In the genomic region with DNA sequence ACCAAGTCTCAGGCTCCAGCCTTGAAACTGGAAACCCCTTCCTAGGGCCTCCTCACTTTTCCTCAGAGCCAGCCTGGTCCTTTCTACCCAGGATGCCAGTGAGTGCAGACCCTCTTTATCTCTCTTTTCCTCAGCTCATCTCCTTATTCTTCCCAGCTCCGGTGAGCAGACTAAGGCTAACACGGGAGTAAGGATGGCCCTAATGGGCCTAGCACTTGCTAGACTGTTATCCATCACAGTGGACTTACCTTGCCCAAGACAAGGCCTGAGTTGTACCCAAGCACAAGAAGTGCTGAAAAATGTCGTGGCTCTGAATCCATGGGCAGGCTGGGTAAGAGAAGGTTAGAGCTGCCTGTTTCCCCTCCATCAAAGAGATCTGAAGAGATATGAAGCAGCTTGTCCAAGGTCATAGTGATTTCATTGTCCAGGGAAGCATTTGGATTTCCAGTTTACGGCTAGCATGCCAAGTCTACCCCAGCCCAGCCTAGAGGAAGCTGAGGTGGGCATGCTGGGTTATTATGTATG, we compare ENCODE assay signal across 9 mouse cellular contexts. TPM values are rescaled to one million over a fixed set of nuclear protein-coding genes. Genes with fewer than 3 reads are reported as not detected.
DNase-seq lines count a peak whose midpoint lies in the region; ATAC-seq and TF ChIP-seq lines count a peak whose summit lies in the region.
"Had no signal": no experiment of that assay in that cellular context is flagged by ENCODE, and none has a peak within 500 bp of the region (broad histone marks: within the 10 kb centered on the region; RNA-seq: fewer than 3 reads in every experiment).

No protein-coding gene starts in this region.

- peak overlapping the region; percentile 79 for H3K4me2 ChIP-seq in heart, embryonic 12.5 days
- peak overlapping the region; percentile 89 for H3K4me2 ChIP-seq in forebrain, postnatal 0 days (ENCODE audit: low read depth)
- H3K4me2 ChIP-seq in liver, postnatal 0 days (ENCODE audit: low read depth, low read length), result peak overlapping the region; percentile 93

- no peak for ATAC-seq in heart, embryonic 12.5 days (ENCODE audit: insufficient number of reproducible peaks, low FRiP score)
- no peak for ATAC-seq in forebrain, postnatal 0 days
- ATAC-seq in liver, postnatal 0 days, result no peak

- H3K27me3 ChIP-seq in heart, embryonic 12.5 days (replicated peaks), result no peaks in the 10 kb centered on the region
- H3K27me3 ChIP-seq in ES-Bruce4 (ENCODE audit: control insufficient read depth, insufficient read depth, low read length, poor library complexity, severe bottlenecking), result no peaks in the 10 kb centered on the region
- no peaks in the 10 kb centered on the region for H3K27me3 ChIP-seq in forebrain, postnatal 0 days (ENCODE audit: insufficient read depth, low read length)
- no peaks in the 10 kb centered on the region for H3K27me3 ChIP-seq in liver, postnatal 0 days (ENCODE audit: insufficient read depth, low read length)
- H3K27me3 ChIP-seq: Patski had no signal

- 0 out of 2 replicates have a peak, but pooled peaks cover 3% of the 10 kb centered on the region for H3K36me3 ChIP-seq in heart, embryonic 12.5 days
- H3K36me3 ChIP-seq in ES-Bruce4 (ENCODE audit: control insufficient read depth, insufficient read depth, low read length, poor library complexity, severe bottlenecking), result no peaks in the 10 kb centered on the region
- peaks cover 3% of the 10 kb centered on the region; the same call in 1 of the 2 replicates for H3K36me3 ChIP-seq in forebrain, postnatal 0 days (ENCODE audit: insufficient read depth)
- H3K36me3 ChIP-seq in liver, postnatal 0 days (replicated peaks; ENCODE audit: insufficient read depth, low read length), result no peaks in the 10 kb centered on the region; the same call in none of the 2 replicates

- peak overlapping the region; percentile 86 for H3K9ac ChIP-seq in heart, embryonic 12.5 days
- H3K9ac ChIP-seq in ES-Bruce4 (ENCODE audit: low read depth, poor library complexity, severe bottlenecking), result peak overlapping the region; percentile 90
- H3K9ac ChIP-seq in forebrain, postnatal 0 days, result 0 out of 2 replicates have a peak overlapping the region, but pooled peaks have one; percentile 85
- peak overlapping the region; percentile 92 for H3K9ac ChIP-seq in liver, postnatal 0 days (replicated peaks)

- 38% methylated on average over 4 of the region's 4 CpGs for WGBS in heart, embryonic 12.5 days
- WGBS in forebrain, postnatal 0 days, result 59% methylated on average over 4 of the region's 4 CpGs
- WGBS in liver, postnatal 0 days (ENCODE audit: insufficient replicate concordance), result 45% methylated on average over 4 of the region's 4 CpGs

- peak overlapping the region; percentile 80 for H3K27ac ChIP-seq in heart, embryonic 12.5 days (ENCODE audit: poor library complexity, severe bottlenecking)
- no peak overlapping the region for H3K27ac ChIP-seq in ES-Bruce4 (ENCODE audit: insufficient read depth, low read length)
- H3K27ac ChIP-seq in forebrain, postnatal 0 days (ENCODE audit: low read depth, low read length), result no peak overlapping the region
- peak overlapping the region; percentile 98 for H3K27ac ChIP-seq in liver, postnatal 0 days (ENCODE audit: low read depth)

- H3K4me1 ChIP-seq in heart, embryonic 12.5 days (replicated peaks), result peaks cover 63% of the 10 kb centered on the region
- peaks cover 3% of the 10 kb centered on the region for H3K4me1 ChIP-seq in ES-Bruce4 (ENCODE audit: control insufficient read depth, insufficient read depth, low read length)
- peaks cover 6% of the 10 kb centered on the region; the same call in 1 of the 2 replicates for H3K4me1 ChIP-seq in forebrain, postnatal 0 days (ENCODE audit: insufficient read depth)
- H3K4me1 ChIP-seq in liver, postnatal 0 days (ENCODE audit: insufficient read depth), result peaks cover 30% of the 10 kb centered on the region

- no peaks in the 10 kb centered on the region for H3K9me3 ChIP-seq in heart, embryonic 12.5 days (replicated peaks)
- no peaks in the 10 kb centered on the region for H3K9me3 ChIP-seq in ES-Bruce4 (replicated peaks; ENCODE audit: control insufficient read depth, insufficient read depth, low read length, poor library complexity, severe bottlenecking)
- no peaks in the 10 kb centered on the region for H3K9me3 ChIP-seq in forebrain, postnatal 0 days (ENCODE audit: low read length)
- H3K9me3 ChIP-seq in liver, postnatal 0 days (ENCODE audit: low read length), result no peaks in the 10 kb centered on the region

- TF ChIP-seq CTCF in ES-Bruce4 (IDR thresholded peaks at IDR 0.05; ENCODE audit: low read depth, low read length), result no peak
- TF ChIP-seq CTCF in forebrain, postnatal 0 days (IDR thresholded peaks at IDR 0.05; ENCODE audit: low read depth), result no peak
- no peak for TF ChIP-seq CTCF in liver, postnatal 0 days (IDR thresholded peaks at IDR 0.05; ENCODE audit: low read depth)

- TF ChIP-seq EP300 in ES-Bruce4 (IDR thresholded peaks at IDR 0.05; ENCODE audit: insufficient read depth, low read depth, low read length), result no peak
- TF ChIP-seq EP300 in liver, postnatal 0 days (IDR thresholded peaks at IDR 0.05; ENCODE audit: low read depth), result no peak

- peak overlapping the region; percentile 78 for H3K4me3 ChIP-seq in heart, embryonic 12.5 days
- peak overlapping the region; percentile 89 for H3K4me3 ChIP-seq in ES-Bruce4 (ENCODE audit: low read depth, low read length)
- peak overlapping the region; percentile 97 for H3K4me3 ChIP-seq in forebrain, postnatal 0 days (ENCODE audit: low read depth, low read length)
- H3K4me3 ChIP-seq in liver, postnatal 0 days (ENCODE audit: low read depth, low read length), result peak overlapping the region; percentile 90

- no peak for TF ChIP-seq POLR2A in ES-Bruce4 (IDR thresholded peaks at IDR 0.05; ENCODE audit: insufficient read depth, low read length)

- DNase-seq in heart, postnatal 36 days, result no peak
- no peak for DNase-seq in forebrain, postnatal 0 days
- no peak for DNase-seq in liver, postnatal 0 days
- no peak for DNase-seq in right cerebral cortex, postnatal 36 days (ENCODE audit: low spot score in 2 of 2)
- DNase-seq in layer of hippocampus, adult 8-10 months (ENCODE audit: low spot score in 2 of 2), result no peak
- no peak for DNase-seq in Muller cell, postnatal 12 days (ENCODE audit: inconsistent ontology term)

- intact Hi-C loops in heart, postnatal 36 days (cut with DNase I), result loop anchor here (5.0 kb wide), 1 partner anchor 117 kb away; no protein-coding TSS in a partner anchor

RNA-seq across cellular contexts. Expression of a gene that starts 1.3 kb away (rescaled TPM):
- polyA plus RNA-seq in heart, embryonic 12.5 days (2016; fragmentation: Nextera tagmentation; extraction: Ambion mirVana), result 70.0 and 71.3 TPM in 2 replicates
- total RNA-seq in heart, postnatal 36 days (2021), result 100 to 1,000 TPM; 221 to 229 TPM
- polyA plus RNA-seq in ES-Bruce4 (2011; ENCODE audit: insufficient read depth, insufficient read length, low read depth, missing spikeins), result 33.3 and 33.4 TPM in 2 replicates
- 44.3 and 62.4 TPM in 2 replicates for total RNA-seq in forebrain, postnatal 0 days (2014; rRNA removed)
- polyA plus RNA-seq in forebrain, postnatal 0 days (2015; fragmentation: Nextera tagmentation; extraction: Ambion mirVana), result 9.1 and 12.9 TPM in 2 replicates
- 31.2 and 35.6 TPM in 2 replicates for polyA plus RNA-seq in liver, postnatal 0 days (2015; fragmentation: Nextera tagmentation; extraction: Ambion mirVana)
- 10 to 100 TPM; 71.1 to 78.3 (median 73.6) TPM for total RNA-seq in layer of hippocampus, adult 8-10 months (2022)

RNA-seq across cellular contexts. Expression of a gene that starts 31.2 kb away (rescaled TPM):
- 3.5 and 4.0 TPM in 2 replicates for polyA plus RNA-seq in heart, embryonic 12.5 days (2016; fragmentation: Nextera tagmentation; extraction: Ambion mirVana)
- under 1 TPM; 0.33 to 0.36 TPM for total RNA-seq in heart, postnatal 36 days (2021)
- 4.8 and 5.3 TPM in 2 replicates for polyA plus RNA-seq in ES-Bruce4 (2011; ENCODE audit: insufficient read depth, insufficient read length, low read depth, missing spikeins)
- 12.2 and 14.2 TPM in 2 replicates for total RNA-seq in forebrain, postnatal 0 days (2014; rRNA removed)
- 4.0 and 4.1 TPM in 2 replicates for polyA plus RNA-seq in forebrain, postnatal 0 days (2015; fragmentation: Nextera tagmentation; extraction: Ambion mirVana)
- 2.2 and 2.6 TPM in 2 replicates for polyA plus RNA-seq in liver, postnatal 0 days (2015; fragmentation: Nextera tagmentation; extraction: Ambion mirVana)
- 10 to 100 TPM; 23.2 to 28.6 (median 24.6) TPM for total RNA-seq in layer of hippocampus, adult 8-10 months (2022)

RNA-seq across cellular contexts. Expression of a gene that starts 39.9 kb away (rescaled TPM):
- polyA plus RNA-seq in heart, embryonic 12.5 days (2016; fragmentation: Nextera tagmentation; extraction: Ambion mirVana), result 9.1 and 9.3 TPM in 2 replicates
- 10 to 100 TPM; 74.1 to 86.6 TPM for total RNA-seq in heart, postnatal 36 days (2021)
- polyA plus RNA-seq in ES-Bruce4 (2011; ENCODE audit: insufficient read depth, insufficient read length, low read depth, missing spikeins), result 4.0 and 5.7 TPM in 2 replicates
- total RNA-seq in forebrain, postnatal 0 days (2014; rRNA removed), result 43.7 and 52.5 TPM in 2 replicates
- polyA plus RNA-seq in forebrain, postnatal 0 days (2015; fragmentation: Nextera tagmentation; extraction: Ambion mirVana), result 9.9 and 12.2 TPM in 2 replicates
- 0.75 and 0.84 TPM in 2 replicates for polyA plus RNA-seq in liver, postnatal 0 days (2015; fragmentation: Nextera tagmentation; extraction: Ambion mirVana)
- total RNA-seq in layer of hippocampus, adult 8-10 months (2022), result 100 to 1,000 TPM; 115 to 147 (median 127) TPM

Comparison
In these comparisons a context has a peak if more than half of its experiments do, and no peak if none do; other contexts are left out.
1. H3K27ac ChIP-seq: peak in heart, embryonic 12.5 days (single experiment) and liver, postnatal 0 days (single experiment); none in ES-Bruce4 (single experiment) and forebrain, postnatal 0 days (single experiment).
2. Peak in every context shown above with its lines, with median percentiles within 50 percentile points of each other: H3K4me2 ChIP-seq, H3K4me3 ChIP-seq and H3K9ac ChIP-seq.